Mouse (Mus musculus) erythroid progenitor cell, adult 5-6 weeks (primary cell): ENCODE measurements at regions not wholly inside any gene's neighbourhood (a gene's known extent, or its start where the extent isn't known, plus 50 kb on each side); places are given as distances from the start of the nearest gene placed in this dataset.

Source experiments
- ATAC-seq: replicated peaks from 2 replicates; pipeline ENCODE4 v1.8.0; 2016; ENCODE audit warnings: moderate number of reproducible peaks, mild to moderate bottlenecking, moderate TSS enrichment, inconsistent platforms; ENCODE audit not compliant: poor library complexity, low FRiP score, severe bottlenecking

- no peak for ATAC-seq
Measured at GRCm38 (mm10) chr4:137216908-137217497, 60.3 kb upstream of the Wnt4 start.

- no peak for ATAC-seq
Measured at GRCm38 (mm10) chr4:137214573-137214972, 62.7 kb upstream of the Wnt4 start.

- ATAC-seq, result no peak
Measured at GRCm38 (mm10) chr4:137212846-137213245, 64.4 kb upstream of the Wnt4 start.

- no peak for ATAC-seq
Measured at GRCm38 (mm10) chr4:137212106-137212505, 65.2 kb upstream of the Wnt4 start.

- ATAC-seq, result no peak
Measured at GRCm38 (mm10) chr4:137211288-137211687, 66.0 kb upstream of the Wnt4 start.

GRCm38 (mm10) chr4:137210525-137210924 lies 66.8 kb upstream of the Wnt4 start:
- no peak for ATAC-seq

- ATAC-seq, result no peak
Measured at GRCm38 (mm10) chr4:137200968-137201367, 76.3 kb upstream of the Wnt4 start.

GRCm38 (mm10) chr4:137200426-137200825 lies 76.9 kb upstream of the Wnt4 start:
- ATAC-seq, result no peak

GRCm38 (mm10) chr4:137196491-137196974 lies 80.8 kb upstream of the Wnt4 start:
- ATAC-seq, result no peak

- ATAC-seq, result no peak
Measured at GRCm38 (mm10) chr4:137194106-137194505, 83.2 kb upstream of the Wnt4 start.

- ATAC-seq, result no peak
Measured at GRCm38 (mm10) chr4:137190625-137191024, 86.7 kb upstream of the Wnt4 start.

GRCm38 (mm10) chr4:137189801-137190200 lies 87.5 kb upstream of the Wnt4 start:
- ATAC-seq, result no peak

GRCm38 (mm10) chr4:137189058-137189457 lies 88.2 kb upstream of the Wnt4 start:
- no peak for ATAC-seq

GRCm38 (mm10) chr4:137187592-137187991 lies 89.7 kb upstream of the Wnt4 start:
- ATAC-seq, result no peak

- no peak for ATAC-seq
Measured at GRCm38 (mm10) chr4:137187051-137187450, 90.2 kb upstream of the Wnt4 start.

GRCm38 (mm10) chr4:137185001-137185400 lies 92.3 kb upstream of the Wnt4 start:
- ATAC-seq, result no peak

GRCm38 (mm10) chr4:137183181-137183850 lies 94.0 kb upstream of the Wnt4 start:
- no peak for ATAC-seq

- ATAC-seq, result no peak
Measured at GRCm38 (mm10) chr4:137182547-137182946, 94.7 kb upstream of the Wnt4 start.

- ATAC-seq, result no peak
Measured at GRCm38 (mm10) chr4:137181252-137181651, 96.0 kb upstream of the Wnt4 start.

GRCm38 (mm10) chr4:137180083-137180482 lies 97.2 kb upstream of the Wnt4 start:
- no peak for ATAC-seq

GRCm38 (mm10) chr4:137178833-137179232 lies 98.5 kb upstream of the Wnt4 start:
- ATAC-seq, result no peak

- no peak for ATAC-seq
Measured at GRCm38 (mm10) chr4:137164933-137165332, 112.4 kb upstream of the Wnt4 start.
